Mouse (Mus musculus) lung, adult 2 months (tissue): ENCODE measurements at regions not wholly inside any gene's neighbourhood (a gene's known extent, or its start where the extent isn't known, plus 50 kb on each side); places are given as distances from the start of the nearest gene placed in this dataset.
A peak's percentile ranks its signal among the peaks of the same experiment; 100 is the strongest.

Experiments used
- DNase-seq: peaks from one replicate; pipeline ENCODE4 v3.0.0; 2022
- H3K4me1 ChIP-seq: fragments of 200-500 bp; 2 replicates; pipeline ENCODE4 v1.6.1; 2011; ENCODE audit warnings: low read length; ENCODE audit not compliant: control insufficient read depth, insufficient read depth
- H3K4me3 ChIP-seq: fragments of 200-500 bp; replicated peaks from 2 replicates; pipeline ENCODE3; 2011; ENCODE audit warnings: low read depth, mild to moderate bottlenecking, control low read depth, low read length; ENCODE audit errors: extremely low read depth
- CTCF ChIP-seq: fragments of 200-500 bp; IDR thresholded peaks from 2 replicates; pipeline ENCODE4 v1.5.1; 2011; ENCODE audit warnings: mild to moderate bottlenecking, low read length, control low read depth; ENCODE audit not compliant: insufficient read depth
- POLR2A ChIP-seq: fragments of 200-500 bp; IDR thresholded peaks from 2 replicates; pipeline ENCODE4 v1.6.1; 2011; ENCODE audit warnings: low read depth, mild to moderate bottlenecking, control low read depth, low read length, borderline replicate concordance; ENCODE audit errors: extremely low read depth
- WGBS: fragments of 180-500 bp; shearing (Covaris S2); methylation state at CpG from one replicate; pipeline ENCODE4 v1.1.7; 2018; 5-methylcytosine and 5-hydroxymethylcytosine counted together

DNA sequence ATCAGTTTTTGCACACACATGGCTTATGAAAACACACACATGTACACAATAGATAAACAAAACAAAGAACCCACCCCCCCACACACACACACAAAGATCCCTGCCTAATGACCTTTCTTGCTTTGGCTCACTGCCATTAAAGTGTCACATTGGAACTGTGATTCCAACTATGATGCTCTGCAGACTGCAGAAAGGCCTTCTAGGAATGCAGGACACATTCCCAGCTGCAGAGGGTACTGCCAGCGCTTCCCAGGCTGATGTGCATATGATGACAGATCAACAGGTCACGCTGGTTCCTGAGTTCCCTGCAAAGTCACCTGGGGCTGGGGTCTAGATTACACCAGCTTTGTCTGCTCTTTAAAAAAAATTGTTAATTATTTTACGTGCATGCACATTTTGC, 68.1 kb upstream of the Ppm1j start:
- no peak overlapping the region for H3K4me3 ChIP-seq
- 67% methylated on average over 3 of the region's 3 CpGs for WGBS
- DNase-seq: no peak

DNA sequence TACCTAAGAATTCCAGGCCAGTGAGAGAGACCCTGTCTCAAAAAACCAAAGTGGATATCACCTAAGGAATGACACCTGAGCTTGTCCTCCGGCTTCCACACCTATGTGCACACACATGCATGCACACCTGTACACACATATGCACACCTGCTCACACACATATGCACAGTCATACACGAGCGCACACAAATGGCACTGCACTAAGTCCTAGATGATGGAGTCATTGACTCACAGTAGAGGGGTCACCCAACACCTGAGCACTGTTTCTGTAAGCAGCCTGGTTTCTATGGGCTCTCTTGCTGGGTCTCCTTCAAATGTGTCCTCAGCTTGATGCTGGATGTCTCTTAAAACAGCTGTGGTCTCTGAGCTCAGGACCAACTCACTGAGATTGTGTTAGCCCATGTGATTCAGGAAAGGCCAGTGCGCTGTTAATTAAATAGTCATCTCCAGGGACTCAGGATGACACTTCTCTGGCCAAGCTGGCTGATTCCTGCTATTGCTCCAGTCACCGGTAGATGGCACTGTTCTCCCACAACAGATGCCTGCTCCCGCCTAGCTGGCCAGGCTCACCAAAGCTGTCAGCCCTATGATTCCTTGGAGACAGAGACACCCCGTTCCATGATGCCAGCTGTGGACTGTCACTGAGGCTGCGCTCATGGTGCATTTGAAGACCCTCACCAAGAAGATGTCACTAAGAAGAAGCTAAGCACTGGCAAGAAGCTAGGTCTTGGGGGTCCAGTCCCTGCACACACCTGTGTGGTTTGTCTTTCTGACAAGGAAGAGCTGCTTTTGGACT, 66.8 kb upstream of the Ppm1j start:
- peak overlapping the region; percentile 41 for H3K4me3 ChIP-seq
- WGBS: 23% methylated on average over 8 of the region's 8 CpGs
- TF ChIP-seq POLR2A (no peak), CTCF (peak; percentile 99)
- peak; percentile 63 for DNase-seq
- H3K4me1 ChIP-seq: no peaks in the 10 kb centered on the region

More for the DNA sequence above, 68.1 kb upstream of the Ppm1j start:
- no peaks in the 10 kb centered on the region for H3K4me1 ChIP-seq
- TF ChIP-seq CTCF (no peak), POLR2A (no peak)

DNA sequence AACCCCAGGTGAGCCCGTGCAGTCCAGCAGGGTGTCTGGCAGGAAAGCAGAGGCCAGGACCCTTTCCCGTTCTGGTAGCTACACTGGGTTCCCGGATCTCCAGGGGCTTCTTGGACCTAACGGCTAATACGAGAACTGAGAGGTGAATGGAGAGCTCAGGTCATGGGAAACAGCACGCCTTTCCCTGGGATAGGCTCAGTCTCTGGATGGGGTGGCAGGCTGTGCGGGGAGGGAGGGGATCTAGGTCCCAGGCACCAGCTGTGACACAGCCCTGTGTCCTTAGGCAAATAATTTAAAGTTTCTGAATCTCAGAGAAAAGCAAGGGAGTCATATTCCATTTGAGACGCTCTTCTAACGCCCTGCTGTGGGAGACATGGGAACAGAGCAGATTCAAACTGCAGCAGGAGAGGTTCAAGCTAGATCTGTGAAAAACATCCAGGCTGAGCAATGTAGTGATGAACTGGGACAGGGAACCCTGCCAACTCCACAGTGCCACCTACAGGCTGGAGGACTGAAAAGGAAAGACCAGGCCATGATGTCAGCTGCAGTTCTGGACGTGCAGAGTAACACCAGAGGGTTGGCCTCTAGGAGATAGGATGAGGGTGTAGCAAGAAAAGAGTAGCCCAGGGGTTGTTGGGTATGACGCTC, 66.1 kb upstream of the Ppm1j start:
- Histone ChIP-seq H3K4me3 (peak overlapping the region; percentile 41), H3K4me1 (no peaks in the 10 kb centered on the region)
- no peak for TF ChIP-seq POLR2A
- peak; percentile 77 for TF ChIP-seq CTCF
- DNase-seq: peak; percentile 33
- WGBS: 44% methylated on average over 11 of the region's 11 CpGs
